Mouse (Mus musculus) midbrain, embryonic 14.5 days (tissue): ENCODE data around the gene Keap1. TPM values are rescaled to one million over a fixed set of nuclear protein-coding genes. Genes with fewer than 3 reads are reported as not detected.
A peak's percentile ranks its signal among the peaks of the same experiment; 100 is the strongest.

Experiments used
- ATAC-seq: fragments of 200-750 bp; cut with Nextera tagmentation; 2 replicates; pipeline ENCODE4 v1.8.0; 2017; ENCODE audit warnings: moderate number of reproducible peaks, moderate library complexity; ENCODE audit not compliant: low FRiP score, low TSS enrichment
- DNase-seq: peaks from one replicate; pipeline ENCODE4 v3.0.0-alpha.2; 2015
- H3K27ac ChIP-seq: fragments of 300-500 bp; sonication (generic); replicated peaks from 2 replicates; pipeline ENCODE4 v1.5.1; 2014; ENCODE audit warnings: mild to moderate bottlenecking, low read depth, low read length, moderate library complexity
- H3K27me3 ChIP-seq: fragments of 300-500 bp; sonication (generic); 2 replicates; pipeline ENCODE4 v1.6.1; 2014; ENCODE audit warnings: low read length, control low read depth, mixed read lengths; ENCODE audit not compliant: control insufficient read depth, insufficient read depth
- H3K36me3 ChIP-seq: fragments of 300-500 bp; sonication (generic); 2 replicates; pipeline ENCODE4 v1.6.1; 2014; ENCODE audit warnings: low read length, control low read depth; ENCODE audit not compliant: control insufficient read depth, insufficient read depth
- H3K4me1 ChIP-seq: fragments of 300-500 bp; sonication (generic); 2 replicates; pipeline ENCODE4 v1.6.1; 2014; ENCODE audit warnings: mild to moderate bottlenecking, antibody characterized with exemption, low read length, control low read depth; ENCODE audit not compliant: control insufficient read depth, insufficient read depth
- H3K4me2 ChIP-seq: fragments of 300-500 bp; sonication (generic); 2 replicates; pipeline ENCODE4 v1.6.1; 2014; ENCODE audit warnings: mild to moderate bottlenecking, low read length, moderate library complexity
- H3K4me3 ChIP-seq: fragments of 300-500 bp; sonication (generic); replicated peaks from 2 replicates; pipeline ENCODE4 v1.5.1; 2014; ENCODE audit warnings: low read depth, low read length
- H3K9ac ChIP-seq: fragments of 300-500 bp; sonication (generic); replicated peaks from 2 replicates; pipeline ENCODE4 v1.6.1; 2014; ENCODE audit warnings: mild to moderate bottlenecking, low read length, moderate library complexity
- H3K9me3 ChIP-seq: fragments of 300-500 bp; sonication (generic); 2 replicates; pipeline ENCODE4 v1.6.1; 2016; ENCODE audit warnings: low read length, control low read depth, mixed read lengths; ENCODE audit not compliant: control insufficient read depth
- WGBS: fragments of 180-500 bp; shearing (Covaris S2); extraction: QIAGEN DNeasy Blood & Tissue Kit; methylation state at CpG from one replicate; pipeline ENCODE4 v1.1.7; 2014; 5-methylcytosine and 5-hydroxymethylcytosine counted together
- polyA plus RNA-seq: library from polyadenylated mRNA; unstranded; fragments of >200 nt; fragmentation: Nextera tagmentation; extraction: Ambion mirVana; gene quantifications from 2 replicates; pipeline ENCODE4 v1.2.1, GENCODE M21; 2014

Gene Keap1
- polyA plus RNA-seq = 40.3 and 53.7 TPM in 2 replicates

DNA sequence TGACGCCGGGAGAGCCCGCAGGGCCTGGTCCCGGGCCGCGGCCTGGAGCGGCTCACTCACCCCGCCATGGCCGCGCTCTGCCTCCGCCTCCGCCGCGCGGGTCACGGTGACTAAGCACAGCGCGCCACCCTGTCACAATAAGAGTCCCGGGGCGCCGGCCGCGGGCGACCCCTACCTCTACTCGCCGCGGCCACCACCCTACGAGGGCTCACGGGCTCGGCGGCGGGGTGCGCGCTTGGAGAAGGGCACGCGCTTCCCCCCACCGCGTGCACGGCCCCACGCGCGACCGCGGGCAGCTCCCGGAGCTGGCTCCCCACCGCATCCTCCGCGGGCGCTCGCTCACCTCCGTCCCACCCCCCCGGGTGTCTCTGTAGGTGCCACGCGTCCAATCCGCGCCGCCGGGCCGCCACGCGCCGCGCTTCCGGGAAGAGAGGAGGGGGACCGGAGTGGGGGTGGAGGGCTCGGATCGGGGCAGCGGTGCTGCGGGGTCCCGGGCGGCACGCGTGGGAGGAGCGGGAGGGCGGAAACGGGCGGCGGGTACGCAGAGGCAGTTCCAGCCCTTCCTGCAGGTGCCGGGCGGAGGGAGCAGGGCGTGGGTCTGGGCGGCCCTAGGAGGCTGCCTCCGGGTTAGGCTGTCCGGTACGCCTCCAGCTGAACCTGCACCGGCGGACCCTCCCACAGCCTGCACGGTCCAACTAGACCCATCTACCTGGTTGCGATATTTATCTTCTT lies at the start of gene Keap1:
Keap1 (minus strand) TSS at position 629 of the 732 bp plus-strand sequence.
- peak within 1 kb of the TSS; percentile 87 for H3K4me3 ChIP-seq
- ATAC-seq = peak; percentile 86
- no peaks in the 10 kb centered on the region for H3K9me3 ChIP-seq
- H3K27me3 ChIP-seq = peaks cover 17% of the 10 kb centered on the region
- under 1% methylated on average over 90 of the region's 90 CpGs for WGBS
- peaks cover 15% of the 10 kb centered on the region for H3K4me1 ChIP-seq
- peaks cover 3% of the 10 kb centered on the region for H3K36me3 ChIP-seq
- DNase-seq = peak; percentile 90
- H3K4me2 ChIP-seq = peak within 1 kb of the TSS; percentile 87
- peak within 1 kb of the TSS; percentile 89 for H3K27ac ChIP-seq
- H3K9ac ChIP-seq = peak within 1 kb of the TSS; percentile 98

DNA sequence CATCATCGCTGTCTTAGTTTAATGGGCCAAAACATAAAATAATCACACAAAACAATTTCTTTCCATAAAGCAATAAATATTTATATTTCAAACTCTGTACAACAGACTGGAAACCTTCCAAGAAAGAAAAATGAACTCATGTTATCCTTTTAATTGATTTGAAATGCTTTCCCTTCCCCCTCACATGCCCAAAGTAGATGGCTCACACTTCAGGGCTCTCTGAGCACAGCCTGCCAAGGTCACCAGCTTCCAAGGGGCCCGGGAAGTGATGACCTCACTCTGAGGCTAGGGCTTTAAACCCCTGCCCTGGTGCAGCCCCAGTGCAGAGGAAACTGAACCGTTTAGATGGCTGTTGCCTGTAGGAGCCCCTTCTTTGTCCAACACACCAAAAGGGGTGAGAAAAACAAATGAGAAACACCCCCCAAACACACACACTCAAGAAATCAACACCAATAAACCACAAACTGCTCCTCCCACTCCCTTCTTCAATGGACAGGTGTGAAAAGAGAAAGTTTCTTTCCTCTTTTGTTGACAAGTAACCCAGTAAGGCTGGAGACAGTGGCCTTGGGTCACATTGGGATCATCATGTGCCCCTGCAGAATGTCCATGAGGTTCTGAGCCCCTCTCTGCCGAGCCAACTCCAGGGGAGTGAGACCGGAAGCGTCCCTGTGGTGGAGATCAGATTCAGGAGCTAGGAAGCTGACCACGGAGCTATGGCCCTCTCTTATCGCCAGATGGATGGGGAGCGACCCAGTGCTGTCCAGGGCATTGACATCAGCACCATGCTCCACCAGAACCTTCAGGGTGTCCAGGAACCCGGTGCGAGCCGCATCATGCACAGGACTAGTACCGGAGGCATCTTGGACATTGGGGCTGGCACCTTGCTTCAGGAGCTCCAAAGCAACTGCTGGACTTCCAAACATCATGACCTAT lies 49.5 kb upstream of the Keap1 start:
- WGBS = 79% methylated on average over 13 of the region's 13 CpGs
- DNase-seq (peak; percentile 34), ATAC-seq (no peak)
- Histone ChIP-seq H3K4me1 (peaks cover 33% of the 10 kb centered on the region), H3K9ac (peak overlapping the region; percentile 59), H3K27me3 (no peaks in the 10 kb centered on the region), H3K9me3 (no peaks in the 10 kb centered on the region), H3K4me3 (peak overlapping the region; percentile 78), H3K4me2 (peak overlapping the region; percentile 84), H3K27ac (peak overlapping the region; percentile 86), H3K36me3 (peaks cover 16% of the 10 kb centered on the region)

DNA sequence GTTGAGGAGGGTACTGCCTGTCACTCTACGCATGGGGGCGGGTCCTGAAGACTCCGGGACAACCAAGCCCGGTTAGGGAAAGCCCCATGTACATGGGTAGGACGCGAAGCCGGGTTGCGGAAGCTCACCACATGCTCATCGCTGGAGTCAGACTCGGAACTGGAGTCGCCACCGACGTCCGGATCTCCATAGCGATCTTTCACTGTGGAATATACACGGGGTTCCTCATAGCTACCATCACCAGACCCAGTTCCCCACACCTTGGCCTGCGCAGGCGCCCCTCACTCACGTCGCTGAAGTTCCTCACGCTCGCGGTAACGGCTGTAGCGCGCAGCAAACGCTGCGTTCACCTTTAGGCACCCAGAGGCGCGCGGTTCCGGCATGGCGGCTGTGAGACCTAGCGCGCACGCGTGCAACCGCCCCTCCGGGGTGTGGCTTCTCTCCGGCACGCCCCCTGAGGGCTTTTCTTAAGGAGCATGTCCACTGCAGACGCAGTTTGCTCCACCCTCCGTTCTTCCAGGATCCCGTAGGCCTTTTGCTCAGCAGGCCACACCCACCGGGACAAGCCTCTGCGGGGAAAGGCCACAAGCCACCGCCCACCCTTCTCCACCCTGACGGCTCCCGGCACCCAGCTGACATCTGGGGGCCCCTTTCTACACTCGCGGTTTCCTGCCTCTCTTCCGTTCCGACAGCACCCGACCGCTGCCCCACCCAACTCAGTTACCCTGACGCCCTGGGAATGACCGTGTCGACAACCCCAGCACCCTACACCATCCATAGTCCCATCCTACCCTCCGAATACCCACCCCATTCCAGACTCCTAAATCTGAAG lies 48.6 kb upstream of the Keap1 start, which contains the start of gene Kri1:
Kri1 (minus strand) TSS at position 399 of the 832 bp plus-strand sequence.
- peak within 1 kb of the TSS; percentile 59 for H3K9ac ChIP-seq
- H3K27ac ChIP-seq = peak within 1 kb of the TSS; percentile 86
- no peaks in the 10 kb centered on the region for H3K9me3 ChIP-seq
- DNase-seq (peak; percentile 99), ATAC-seq (peak; percentile 78)
- peaks cover 33% of the 10 kb centered on the region for H3K4me1 ChIP-seq
- peak within 1 kb of the TSS; percentile 84 for H3K4me2 ChIP-seq
- H3K36me3 ChIP-seq = peaks cover 18% of the 10 kb centered on the region
- 1% methylated on average over 59 of the region's 59 CpGs for WGBS
- peak within 1 kb of the TSS; percentile 78 for H3K4me3 ChIP-seq
- no peaks in the 10 kb centered on the region for H3K27me3 ChIP-seq

DNA sequence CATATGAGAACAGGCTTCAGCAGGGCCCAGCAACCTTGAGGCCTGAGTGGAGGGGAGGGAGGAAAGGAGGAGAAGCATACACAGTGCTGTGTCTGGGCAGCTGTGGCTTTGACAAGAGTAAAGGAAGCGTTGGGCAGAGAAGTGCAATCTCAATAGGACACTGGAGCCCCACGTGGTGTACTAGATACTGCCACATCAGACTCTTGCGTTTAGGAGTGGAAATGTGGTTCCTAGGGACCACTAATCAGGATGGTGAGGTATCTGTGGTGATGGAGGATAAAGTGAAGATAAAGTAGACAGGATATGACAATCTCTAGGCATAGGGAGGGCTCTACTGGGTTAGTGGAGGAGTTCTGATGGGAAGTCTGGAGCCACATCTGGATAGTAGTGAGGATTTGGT lies 47.6 kb upstream of the Keap1 start:
- DNase-seq (no peak), ATAC-seq (no peak)
- Histone ChIP-seq H3K4me2 (peak overlapping the region; percentile 84), H3K27ac (no peak overlapping the region), H3K27me3 (no peaks in the 10 kb centered on the region), H3K9me3 (no peaks in the 10 kb centered on the region), H3K9ac (peak overlapping the region; percentile 59), H3K4me1 (peaks cover 33% of the 10 kb centered on the region), H3K36me3 (peaks cover 27% of the 10 kb centered on the region), H3K4me3 (peak overlapping the region; percentile 78)
- WGBS = 75% methylated on average over 3 of the region's 3 CpGs

DNA sequence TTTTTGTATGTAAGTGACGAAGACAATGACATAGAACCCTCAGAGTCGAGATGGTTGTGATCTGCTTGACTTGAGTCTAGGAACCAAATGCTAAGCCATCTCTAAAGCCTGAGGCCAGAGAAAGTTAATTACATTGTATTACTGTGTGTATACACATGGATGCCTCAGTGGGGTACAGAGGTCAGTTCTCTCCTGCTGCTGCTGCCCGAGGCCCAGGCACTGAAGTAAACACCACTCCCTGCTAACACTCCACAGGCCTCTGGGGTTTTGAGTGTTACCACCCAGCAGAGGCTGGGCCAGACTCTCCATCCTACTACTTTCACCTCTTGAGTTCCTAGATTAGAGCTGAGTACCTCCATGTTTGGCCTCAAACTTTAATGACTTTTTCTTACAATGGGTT lies 44.8 kb upstream of the Keap1 start:
- Histone ChIP-seq H3K4me2 (no peak overlapping the region), H3K36me3 (peaks cover 52% of the 10 kb centered on the region), H3K4me3 (no peak overlapping the region)

DNA sequence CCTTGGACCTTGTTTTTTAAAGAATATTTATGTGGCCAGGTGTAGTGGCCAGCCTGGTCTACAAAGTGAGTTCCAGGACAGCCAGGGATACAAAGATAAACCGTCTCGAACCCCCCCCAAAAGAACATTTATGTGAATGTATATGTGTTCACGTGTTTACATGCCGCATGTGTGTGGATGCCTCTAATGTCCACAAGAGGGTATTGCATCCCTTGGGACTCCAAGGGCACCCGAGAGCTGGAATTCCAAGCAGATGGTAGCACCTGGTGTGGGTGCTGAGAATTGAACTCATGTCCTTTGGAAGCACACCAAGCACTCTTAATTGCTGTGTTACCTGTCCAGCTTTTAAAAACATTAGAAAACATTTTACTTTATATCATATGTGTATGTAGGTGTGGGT lies 44.4 kb upstream of the Keap1 start:
- whole genome bisulfite sequencing = 89% methylated on average over 5 of the region's 5 CpGs
- Histone ChIP-seq H3K9me3 (no peaks in the 10 kb centered on the region), H3K36me3 (peaks cover 56% of the 10 kb centered on the region), H3K4me2 (no peak overlapping the region), H3K27me3 (no peaks in the 10 kb centered on the region), H3K9ac (no peak overlapping the region), H3K27ac (no peak overlapping the region), H3K4me1 (peaks cover 15% of the 10 kb centered on the region), H3K4me3 (no peak overlapping the region)
- ATAC-seq (no peak), DNase-seq (no peak)

More for the DNA sequence above, 44.8 kb upstream of the Keap1 start:
- Histone ChIP-seq H3K4me1 (peaks cover 19% of the 10 kb centered on the region), H3K27me3 (no peaks in the 10 kb centered on the region), H3K9me3 (no peaks in the 10 kb centered on the region), H3K9ac (no peak overlapping the region), H3K27ac (no peak overlapping the region)
- WGBS = 90% methylated on average over 3 of the region's 3 CpGs
- DNase-seq (no peak), ATAC-seq (no peak)

DNA sequence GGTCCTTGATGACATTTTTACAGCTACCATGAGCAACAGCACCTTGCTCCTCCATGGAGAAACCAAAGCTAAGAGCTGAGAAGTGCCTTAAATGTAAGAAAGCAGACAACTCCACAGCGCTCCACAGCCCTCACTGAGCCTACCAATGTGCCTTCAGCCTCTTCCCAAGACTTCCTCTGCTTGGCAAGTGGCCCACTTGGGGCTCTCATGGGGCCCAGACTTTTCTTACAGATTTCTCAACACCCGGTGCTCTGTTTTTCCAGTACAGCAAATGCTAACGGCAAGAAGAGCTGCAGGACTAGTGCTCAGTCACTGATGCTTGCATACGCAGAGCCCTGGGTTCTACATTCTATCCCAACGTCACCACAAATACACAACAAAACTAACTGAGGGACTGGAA lies 38.6 kb upstream of the Keap1 start:
- Histone ChIP-seq H3K9me3 (no peaks in the 10 kb centered on the region), H3K27ac (no peak overlapping the region), H3K4me3 (no peak overlapping the region), H3K9ac (no peak overlapping the region), H3K4me2 (no peak overlapping the region), H3K27me3 (no peaks in the 10 kb centered on the region), H3K4me1 (no peaks in the 10 kb centered on the region), H3K36me3 (peaks cover 95% of the 10 kb centered on the region)
- WGBS = 98% methylated on average over 5 of the region's 5 CpGs
- no peak for ATAC-seq
- no peak for DNase-seq

DNA sequence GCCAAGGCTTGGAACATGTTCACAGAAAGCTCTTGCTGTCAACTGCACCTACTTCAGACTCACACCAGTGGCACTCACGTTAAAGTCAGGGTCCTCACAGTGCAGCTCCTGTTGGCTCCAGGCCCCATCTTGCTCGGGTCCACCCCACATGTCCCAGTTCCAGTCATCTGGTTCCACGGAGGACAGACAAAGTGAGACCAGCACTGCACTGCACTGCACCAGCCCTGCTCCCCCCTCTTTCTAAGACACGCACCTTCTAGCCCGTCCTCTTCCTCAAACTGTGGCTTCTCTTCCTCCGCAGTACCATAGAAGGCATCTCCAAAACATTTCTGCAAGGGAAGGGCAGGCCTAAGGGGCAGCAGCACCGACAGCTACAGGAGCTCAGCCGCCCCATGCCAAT lies 37.1 kb upstream of the Keap1 start:
- no peak overlapping the region for H3K4me2 ChIP-seq
- no peak for ATAC-seq
- H3K27ac ChIP-seq = no peak overlapping the region
- H3K27me3 ChIP-seq = no peaks in the 10 kb centered on the region
- DNase-seq = no peak
- H3K4me3 ChIP-seq = no peak overlapping the region
- no peak overlapping the region for H3K9ac ChIP-seq
- H3K9me3 ChIP-seq = no peaks in the 10 kb centered on the region
- peaks cover 96% of the 10 kb centered on the region for H3K36me3 ChIP-seq
- 92% methylated on average over 8 of the region's 8 CpGs for WGBS
- no peaks in the 10 kb centered on the region for H3K4me1 ChIP-seq
